Mouse (Mus musculus): ENCODE results near the gene Ppp1r9b. TPM values are rescaled to one million over a fixed set of nuclear protein-coding genes. Genes with fewer than 3 reads are reported as not detected.

Ppp1r9b gene
- polyA plus RNA-seq, 1 experiment = 129 TPM

GRCm38 (mm10) chr11:95000548-95000947 lies 9.7 kb downstream of the Ppp1r9b start:
- Histone ChIP-seq H3K4me3 (ENCODE audit: insufficient read depth, low read depth, low read length) (no peak overlapping the region), H3K4me1 (ENCODE audit: control insufficient read depth, insufficient read depth, low read length) (peaks cover 56% of the 10 kb centered on the region), H3K27ac (ENCODE audit: insufficient read depth, low read depth, low read length) (0 out of 2 replicates have a peak overlapping the region, but pooled peaks have one; percentile 1)
- TF ChIP-seq POLR2A (IDR thresholded peaks at IDR 0.05; ENCODE audit: insufficient read depth, low read depth, low read length) (no peak), CTCF (IDR thresholded peaks at IDR 0.05; ENCODE audit: insufficient read depth, low read depth, low read length) (no peak)
- WGBS = 37% methylated on average over 4 of the region's 4 CpGs

- Histone ChIP-seq H3K4me1 (ENCODE audit: control insufficient read depth, insufficient read depth, low read length) (peaks cover 56% of the 10 kb centered on the region), H3K27ac (ENCODE audit: insufficient read depth, low read depth, low read length) (0 out of 2 replicates have a peak overlapping the region, but pooled peaks have one; percentile 1), H3K4me3 (ENCODE audit: insufficient read depth, low read depth, low read length) (no peak overlapping the region)
- 3% methylated on average over 8 of the region's 8 CpGs for WGBS
- TF ChIP-seq CTCF (IDR thresholded peaks at IDR 0.05; ENCODE audit: insufficient read depth, low read depth, low read length) = peak; percentile 5; the same call in 1 of the 2 replicates
- TF ChIP-seq POLR2A (IDR thresholded peaks at IDR 0.05; ENCODE audit: insufficient read depth, low read depth, low read length) = no peak
These were observed 10.2 kb downstream of the Ppp1r9b start for GRCm38 (mm10) chr11:95001058-95001457.

GRCm38 (mm10) chr11:95001584-95002347 lies 10.9 kb downstream of the Ppp1r9b start:
- H3K27ac ChIP-seq (ENCODE audit: insufficient read depth, low read depth, low read length) = no peak overlapping the region
- H3K4me3 ChIP-seq (ENCODE audit: insufficient read depth, low read depth, low read length) = no peak overlapping the region
- WGBS = 89% methylated on average over 21 of the region's 21 CpGs
- TF ChIP-seq POLR2A (IDR thresholded peaks at IDR 0.05; ENCODE audit: insufficient read depth, low read depth, low read length) (no peak), CTCF (IDR thresholded peaks at IDR 0.05; ENCODE audit: insufficient read depth, low read depth, low read length) (no peak)
- peaks cover 56% of the 10 kb centered on the region for H3K4me1 ChIP-seq (ENCODE audit: control insufficient read depth, insufficient read depth, low read length)

DNA sequence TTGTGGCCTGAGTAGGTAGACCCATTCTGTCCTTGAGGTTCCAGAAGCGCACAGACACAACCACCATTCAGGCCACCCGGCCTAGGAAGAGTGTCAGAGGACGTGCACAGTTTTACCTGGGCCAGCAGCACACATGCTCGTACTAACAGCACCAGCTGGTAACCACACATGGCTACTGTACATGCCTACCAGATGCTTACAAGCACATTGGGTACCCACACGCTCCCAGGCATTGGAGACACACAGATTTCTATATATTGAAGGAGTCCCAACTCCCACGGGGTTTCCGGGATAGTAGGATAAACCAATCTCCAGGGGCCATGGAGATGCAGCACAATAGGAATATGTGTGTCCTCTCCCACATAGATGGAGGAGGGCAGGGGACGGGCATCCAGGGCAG lies 11.9 kb downstream of the Ppp1r9b start:
- WGBS = 91% methylated on average over 8 of the region's 8 CpGs
- Histone ChIP-seq H3K4me1 (ENCODE audit: control insufficient read depth, insufficient read depth, low read length) (peaks cover 51% of the 10 kb centered on the region), H3K4me3 (ENCODE audit: insufficient read depth, low read depth, low read length) (no peak overlapping the region), H3K27ac (ENCODE audit: insufficient read depth, low read depth, low read length) (no peak overlapping the region)
- TF ChIP-seq CTCF (IDR thresholded peaks at IDR 0.05; ENCODE audit: insufficient read depth, low read depth, low read length) = no peak
- 0 out of 2 replicates have a peak, but pooled peaks have one; percentile 18 for TF ChIP-seq POLR2A (IDR thresholded peaks at IDR 0.05; ENCODE audit: insufficient read depth, low read depth, low read length)

- no peak for TF ChIP-seq POLR2A (IDR thresholded peaks at IDR 0.05; ENCODE audit: insufficient read depth, low read depth, low read length)
- no peak for TF ChIP-seq CTCF (IDR thresholded peaks at IDR 0.05; ENCODE audit: insufficient read depth, low read depth, low read length)
- 78% methylated on average over 12 of the region's 12 CpGs for WGBS
- Histone ChIP-seq H3K4me1 (ENCODE audit: control insufficient read depth, insufficient read depth, low read length) (peaks cover 46% of the 10 kb centered on the region), H3K4me3 (ENCODE audit: insufficient read depth, low read depth, low read length) (no peak overlapping the region), H3K27ac (ENCODE audit: insufficient read depth, low read depth, low read length) (no peak overlapping the region)
These were observed 13.5 kb downstream of the Ppp1r9b start for GRCm38 (mm10) chr11:95004136-95004936.

DNA sequence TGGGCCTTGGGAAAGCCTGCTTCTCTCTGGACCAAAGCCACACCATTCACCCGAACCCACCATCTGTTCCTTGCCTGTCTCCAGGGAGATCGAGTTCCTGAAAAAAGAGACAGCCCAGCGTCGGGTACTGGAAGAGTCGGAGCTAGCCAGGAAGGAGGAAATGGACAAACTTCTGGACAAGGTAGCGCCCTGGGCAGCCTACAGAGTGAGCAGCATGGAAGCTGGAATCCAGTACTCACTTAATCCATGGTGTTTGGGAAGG lies 14.0 kb downstream of the Ppp1r9b start:
- H3K4me3 ChIP-seq (ENCODE audit: insufficient read depth, low read depth, low read length) = no peak overlapping the region
- peaks cover 45% of the 10 kb centered on the region for H3K4me1 ChIP-seq (ENCODE audit: control insufficient read depth, insufficient read depth, low read length)
- 66% methylated on average over 6 of the region's 6 CpGs for WGBS
- H3K27ac ChIP-seq (ENCODE audit: insufficient read depth, low read depth, low read length) = no peak overlapping the region
- no peak for TF ChIP-seq POLR2A (IDR thresholded peaks at IDR 0.05; ENCODE audit: insufficient read depth, low read depth, low read length)
- no peak for TF ChIP-seq CTCF (IDR thresholded peaks at IDR 0.05; ENCODE audit: insufficient read depth, low read depth, low read length)

- no peak for TF ChIP-seq CTCF (IDR thresholded peaks at IDR 0.05; ENCODE audit: insufficient read depth, low read depth, low read length)
- no peak for TF ChIP-seq POLR2A (IDR thresholded peaks at IDR 0.05; ENCODE audit: insufficient read depth, low read depth, low read length)
- 42% methylated on average over 4 of the region's 4 CpGs for WGBS
- peaks cover 35% of the 10 kb centered on the region for H3K4me1 ChIP-seq (ENCODE audit: control insufficient read depth, insufficient read depth, low read length)
- H3K4me3 ChIP-seq (ENCODE audit: insufficient read depth, low read depth, low read length) = no peak overlapping the region
- no peak overlapping the region for H3K27ac ChIP-seq (ENCODE audit: insufficient read depth, low read depth, low read length)
These were observed 15.2 kb downstream of the Ppp1r9b start for GRCm38 (mm10) chr11:95006038-95006437.

- no peak overlapping the region; the same call in 1 of the 2 replicates for H3K4me3 ChIP-seq (ENCODE audit: insufficient read depth, low read depth, low read length)
- 2% methylated on average over 27 of the region's 27 CpGs for WGBS
- H3K27ac ChIP-seq (ENCODE audit: insufficient read depth, low read depth, low read length) = peak overlapping the region; percentile 45; the same call in 1 of the 2 replicates
- peaks cover 36% of the 10 kb centered on the region for H3K4me1 ChIP-seq (ENCODE audit: control insufficient read depth, insufficient read depth, low read length)
- TF ChIP-seq CTCF (IDR thresholded peaks at IDR 0.05; ENCODE audit: insufficient read depth, low read depth, low read length) (no peak), POLR2A (IDR thresholded peaks at IDR 0.05; ENCODE audit: insufficient read depth, low read depth, low read length) (no peak)
These were observed 15.8 kb downstream of the Ppp1r9b start for GRCm38 (mm10) chr11:95006525-95007219.
